Mouse (Mus musculus): ENCODE data around the gene Tor1a. TPM values are rescaled to one million over a fixed set of nuclear protein-coding genes. Genes with fewer than 3 reads are reported as not detected.
"Not testable (repeated sequence)": the region's sequence is repeated elsewhere in the genome, so short reads cannot be mapped to it uniquely, and the experiment has no call there.

Tor1a gene
- total RNA-seq, 2 experiments from 2014 or later, result 31.4 to 32.0 TPM

DNA sequence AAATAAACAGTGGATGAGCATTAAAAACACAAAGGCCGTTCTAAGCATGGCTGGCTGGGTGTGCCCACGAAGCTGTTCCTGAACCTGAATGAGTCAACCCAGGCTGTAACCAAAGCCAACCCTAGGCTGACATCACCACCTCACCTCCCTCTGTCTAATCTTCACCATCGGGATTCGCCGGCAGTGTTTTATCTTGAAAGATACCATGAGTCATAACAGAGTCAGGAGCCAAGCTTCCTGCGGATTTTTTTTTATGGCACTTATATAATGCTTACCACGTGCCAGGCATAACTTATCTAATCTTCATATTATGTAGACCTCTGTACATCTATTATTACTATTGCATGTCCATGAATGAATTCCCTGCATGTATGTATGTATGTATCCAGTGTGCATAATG, 47.5 kb downstream of the Tor1a start:
- no peak for DNase-seq (ENCODE audit: low spot score in 2 of 2)

DNA sequence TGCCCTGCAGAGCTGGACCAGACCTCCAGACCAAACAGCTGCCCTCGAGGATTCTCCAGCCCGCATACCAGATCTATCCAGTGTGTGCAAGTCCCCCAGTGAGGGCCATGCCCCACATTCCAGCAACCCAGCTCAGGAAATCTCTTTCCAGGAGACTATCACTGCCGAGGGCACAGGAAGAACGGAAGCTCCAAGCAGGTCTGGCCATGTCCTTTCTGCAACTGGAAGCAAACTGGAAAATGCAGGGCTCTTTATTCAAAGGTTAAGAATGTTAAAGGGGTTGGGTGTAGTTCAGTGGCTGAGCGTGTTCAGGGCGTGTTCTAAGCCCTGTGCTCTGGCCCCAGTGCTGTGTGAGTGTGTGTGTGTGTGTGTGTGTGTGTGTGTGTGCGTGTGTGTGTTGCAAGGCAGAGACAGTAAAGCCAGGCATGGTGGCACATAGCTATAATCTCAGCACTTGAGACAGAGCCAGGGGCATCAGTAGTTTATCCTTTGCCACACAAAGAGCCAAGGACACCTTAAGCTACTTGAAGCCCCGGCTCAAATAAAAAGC, 48.9 kb downstream of the Tor1a start:
- no peak for DNase-seq (ENCODE audit: low spot score in 2 of 2)

DNA sequence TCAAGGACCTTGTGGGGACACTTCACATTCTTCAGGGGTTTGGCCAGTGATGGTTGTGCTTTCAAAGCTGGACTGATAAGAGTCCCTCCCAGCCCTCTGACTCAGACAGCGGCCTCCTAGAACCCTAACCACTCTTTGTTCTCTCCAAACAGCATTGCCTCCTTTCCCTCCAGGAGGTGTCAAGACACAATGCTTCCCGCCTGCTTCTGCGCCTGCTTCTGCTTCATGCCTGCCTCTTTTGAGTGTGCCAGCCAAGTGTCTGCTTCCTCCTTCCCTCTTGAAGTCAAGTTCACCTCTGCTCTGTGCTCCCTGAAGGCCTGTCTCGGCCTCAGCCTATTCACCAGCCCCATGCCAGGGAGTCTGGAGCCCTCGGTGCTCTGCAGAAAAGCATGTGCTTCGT, 49.6 kb downstream of the Tor1a start:
- DNase-seq (ENCODE audit: low spot score in 2 of 2), result no peak

DNA sequence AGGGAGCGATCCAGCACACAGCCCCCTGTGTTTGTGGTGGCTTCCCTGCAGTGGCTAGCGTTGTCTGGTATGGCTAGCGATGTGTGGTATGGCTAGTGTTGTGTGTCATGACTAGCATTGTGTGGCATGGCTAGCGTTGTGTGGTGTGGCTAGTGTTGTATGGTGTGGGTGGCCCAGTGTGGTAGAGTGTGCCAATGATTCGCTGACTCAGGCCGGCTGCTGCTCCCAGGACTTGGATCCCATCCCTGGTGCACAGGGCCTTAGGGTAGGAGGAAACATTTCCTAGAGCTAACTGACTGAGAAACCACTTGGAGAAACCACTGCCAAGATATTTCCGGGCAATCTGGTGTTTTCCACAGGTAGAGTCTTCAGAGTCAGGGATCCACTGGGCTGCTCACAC, 50.1 kb downstream of the Tor1a start:
- DNase-seq (ENCODE audit: low spot score in 2 of 2), result no peak

DNA sequence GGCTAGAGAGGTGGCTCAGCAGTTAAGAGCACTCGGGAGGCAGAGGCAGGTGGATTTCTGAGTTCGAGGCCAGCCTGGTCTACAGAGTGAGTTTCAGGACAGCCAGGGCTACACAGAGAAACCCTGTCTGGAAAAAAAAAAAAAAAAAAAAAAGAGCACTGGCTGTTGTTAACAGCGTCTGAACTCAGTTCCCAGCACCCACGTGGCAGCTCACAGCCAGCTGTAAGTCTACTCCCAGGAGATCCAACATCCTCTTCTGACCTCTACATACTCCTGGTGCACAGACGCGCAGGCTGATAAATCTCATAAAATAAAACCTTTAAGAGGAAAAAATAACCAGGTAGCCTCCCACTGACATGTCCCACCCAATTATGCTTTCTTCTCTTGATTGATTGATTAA, 51.8 kb downstream of the Tor1a start:
- DNase-seq (ENCODE audit: low spot score in 2 of 2), result not testable (repeated sequence)

DNA sequence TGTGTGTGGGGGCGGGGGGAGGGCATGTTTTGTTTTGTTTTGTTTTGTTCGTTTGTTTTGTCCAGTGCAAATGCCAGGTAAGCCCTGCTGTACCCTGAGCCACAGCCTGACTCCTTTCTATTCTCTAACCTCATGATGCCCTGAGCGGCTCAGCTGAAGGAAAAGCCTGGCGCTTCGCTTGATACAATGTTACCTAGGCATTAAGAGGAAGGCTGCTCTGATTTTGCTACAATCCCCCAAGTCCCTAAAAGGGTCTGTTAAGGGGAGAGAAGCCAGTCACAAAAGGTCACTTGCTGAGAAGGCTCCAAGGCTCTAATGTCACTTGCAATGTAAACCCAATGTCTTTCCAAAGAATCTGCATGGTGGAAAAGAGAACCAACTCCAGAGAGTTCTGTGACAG, 52.4 kb downstream of the Tor1a start:
- DNase-seq (ENCODE audit: low spot score in 2 of 2), result no peak

DNA sequence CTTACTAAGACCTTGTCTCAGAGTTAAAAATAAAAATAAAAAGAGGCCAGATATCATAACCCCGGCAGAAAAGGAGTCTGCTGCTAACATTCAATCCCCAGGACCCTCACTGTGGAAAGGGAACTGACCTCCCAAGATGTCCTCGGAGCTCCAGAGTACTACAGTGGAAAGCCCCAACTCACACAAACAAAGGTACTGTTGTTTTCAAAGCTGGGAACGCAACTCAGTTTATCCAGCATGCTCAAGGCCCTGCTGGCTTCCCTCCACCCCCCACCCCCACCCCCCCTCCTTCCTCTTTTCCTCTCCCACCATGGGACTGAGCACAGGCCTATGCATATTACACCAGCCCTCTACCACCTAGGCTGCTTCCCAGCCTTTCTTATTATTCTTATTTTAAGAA, 52.9 kb downstream of the Tor1a start:
- DNase-seq (ENCODE audit: low spot score in 2 of 2), result no peak

DNA sequence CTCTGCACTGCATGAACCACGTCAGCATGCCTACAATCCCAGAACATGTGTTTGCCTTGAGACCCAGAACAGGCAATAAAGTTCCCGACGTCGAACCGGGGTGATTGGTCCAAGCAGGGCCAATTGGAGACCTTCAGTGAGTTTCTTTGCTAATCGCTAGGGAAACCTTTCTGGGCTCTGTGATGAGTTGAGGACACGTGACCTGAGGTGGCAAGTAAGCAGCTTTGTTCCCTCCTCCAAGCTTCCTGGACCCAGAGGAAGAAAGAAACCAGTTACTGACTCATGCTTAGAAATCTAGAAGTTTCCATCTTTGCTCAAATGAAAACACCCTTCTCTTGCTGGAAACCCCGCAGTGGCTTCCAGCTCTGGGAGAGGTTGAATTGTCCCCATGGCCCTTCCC, 54.7 kb downstream of the Tor1a start:
- no peak for DNase-seq (ENCODE audit: low spot score in 2 of 2)

DNA sequence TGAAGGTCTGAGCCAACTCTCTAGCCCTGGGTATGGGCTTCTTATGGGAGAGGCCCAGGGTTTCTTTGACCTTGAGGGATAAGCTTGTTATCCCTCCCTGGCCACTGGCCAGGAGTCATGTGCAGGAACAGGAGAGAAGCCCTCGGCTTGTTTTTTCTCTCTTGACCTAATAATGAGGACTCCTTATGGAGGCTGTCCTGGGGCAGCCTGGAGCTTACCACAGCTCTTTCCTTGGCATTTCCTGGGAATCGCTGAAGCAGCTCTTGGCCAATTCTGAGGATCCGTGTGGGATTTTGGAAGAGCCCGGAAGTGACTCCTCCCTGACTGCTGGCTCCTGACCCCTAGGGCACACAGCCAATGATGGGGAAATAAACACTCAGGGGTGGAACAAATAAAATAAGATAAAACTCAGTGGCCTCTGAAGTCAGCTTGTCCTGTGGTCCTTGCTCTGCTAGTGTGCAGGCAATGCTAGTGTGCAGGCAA, 55.4 kb downstream of the Tor1a start:
- peak in 1 of 2 experiments; percentile 71 for DNase-seq (ENCODE audit: low spot score in 2 of 2)

Other genes starting within 250 kb of the Tor1a start
- gene 1700001O22Rik, start 164.3 kb downstream of the Tor1a start, total RNA-seq (2021), result 1 to 10 TPM; 2.1 to 2.8 TPM
- 10 to 100 TPM; 35.2 to 42.8 TPM for gene Ntmt1, start 160.1 kb downstream of the Tor1a start, total RNA-seq (2021)
- gene Asb6, start 137.6 kb downstream of the Tor1a start, total RNA-seq (2021), result 10 to 100 TPM; 27.1 to 33.8 TPM
- gene Prrx2, start 133.0 kb downstream of the Tor1a start, total RNA-seq (2021), result 1 to 10 TPM in 1 of 2 experiments, under 1 TPM in 1; 0.33 to 1.8 TPM
- gene Ptges, start 38.1 kb downstream of the Tor1a start, total RNA-seq (2021), result 10 to 100 TPM; 23.9 to 63.5 TPM
- gene Tor1b, start 15.0 kb downstream of the Tor1a start, total RNA-seq (2021), result 10 to 100 TPM; 44.9 to 56.5 TPM
- 10 to 100 TPM; 41.5 to 49.6 TPM for gene BC005624, start 14.3 kb upstream of the Tor1a start, total RNA-seq (2021)
- gene Usp20, start 14.3 kb upstream of the Tor1a start, total RNA-seq (2021), result 10 to 100 TPM; 23.7 to 29.7 TPM
- 10 to 100 TPM; 54.8 to 63.6 TPM for gene Fnbp1, start 174.1 kb upstream of the Tor1a start, total RNA-seq (2021)
- gene Gpr107, start 184.4 kb upstream of the Tor1a start, total RNA-seq (2021), result 10 to 100 TPM; 52.7 to 60.2 TPM

All from adrenal gland, adult 18-20 months (tissue).